Mouse (Mus musculus): ENCODE data around the gene Kifc1.

DNA sequence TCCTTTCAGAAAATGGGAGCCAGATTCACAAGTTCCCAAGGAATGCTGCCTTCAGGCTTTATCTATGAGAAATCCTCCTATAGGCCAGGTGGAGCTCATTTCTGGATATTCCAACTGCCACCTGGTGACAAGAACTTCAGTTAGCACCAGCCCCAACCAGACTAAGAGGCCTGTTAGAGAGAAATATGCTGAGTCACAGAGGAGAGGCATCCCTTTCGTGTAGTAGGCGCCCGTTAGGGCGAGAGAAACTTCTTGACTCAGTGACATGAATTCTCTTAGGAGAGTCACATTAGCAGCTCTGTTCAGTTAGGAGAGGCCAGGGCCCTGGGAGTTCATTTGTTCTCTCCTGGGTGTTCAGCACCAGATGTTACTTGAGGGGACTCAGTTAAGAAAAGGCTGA, 9.2 kb upstream of the Kifc1 start:
- TF ChIP-seq POLR2A (IDR thresholded peaks at IDR 0.05; ENCODE audit: borderline replicate concordance, extremely low read depth, low read depth, low read length) = no peak
- TF ChIP-seq CTCF (IDR thresholded peaks at IDR 0.05; ENCODE audit: insufficient read depth, low read length) = no peak
